Mouse (Mus musculus) forebrain, embryonic 15.5 days (tissue): ENCODE data around the gene Smim24. TPM values are rescaled to one million over a fixed set of nuclear protein-coding genes. Genes with fewer than 3 reads are reported as not detected.
A peak's percentile ranks its signal among the peaks of the same experiment; 100 is the strongest.

Experiments
- ATAC-seq: fragments of 200-750 bp; cut with Nextera tagmentation; replicated peaks from 2 replicates; pipeline ENCODE4 v1.8.0; 2017; ENCODE audit warnings: mild to moderate bottlenecking, moderate TSS enrichment, moderate library complexity
- H3K27ac ChIP-seq: fragments of 300-500 bp; sonication (generic); replicated peaks from 2 replicates; pipeline ENCODE4 v1.5.1; 2015; ENCODE audit warnings: mild to moderate bottlenecking, inconsistent platforms
- H3K27me3 ChIP-seq: fragments of 300-500 bp; sonication (generic); 2 replicates; pipeline ENCODE4 v1.6.1; 2015; ENCODE audit warnings: inconsistent platforms
- H3K36me3 ChIP-seq: fragments of 300-500 bp; sonication (generic); 2 replicates; pipeline ENCODE4 v1.6.1; 2015; ENCODE audit warnings: mild to moderate bottlenecking, inconsistent platforms
- H3K4me1 ChIP-seq: fragments of 300-500 bp; sonication (generic); 2 replicates; pipeline ENCODE4 v1.6.1; 2015; ENCODE audit warnings: inconsistent platforms
- H3K4me2 ChIP-seq: fragments of 300-500 bp; sonication (generic); replicated peaks from 2 replicates; pipeline ENCODE4 v1.6.1; 2015; ENCODE audit warnings: mild to moderate bottlenecking, inconsistent platforms
- H3K4me3 ChIP-seq: fragments of 300-500 bp; sonication (generic); 2 replicates; pipeline ENCODE4 v1.5.1; 2015; ENCODE audit warnings: mild to moderate bottlenecking, inconsistent platforms
- H3K9ac ChIP-seq: fragments of 300-500 bp; sonication (generic); replicated peaks from 2 replicates; pipeline ENCODE4 v1.6.1; 2015; ENCODE audit warnings: mild to moderate bottlenecking, inconsistent platforms
- H3K9me3 ChIP-seq: fragments of 300-500 bp; sonication (generic); 2 replicates; pipeline ENCODE4 v1.6.1; 2016; ENCODE audit warnings: inconsistent platforms
- WGBS: fragments of 180-500 bp; shearing (Covaris S2); methylation state at CpG from one replicate; pipeline ENCODE4 v1.1.7; 2015; ENCODE audit warnings: mixed read lengths; 5-methylcytosine and 5-hydroxymethylcytosine counted together
- polyA plus RNA-seq: library from polyadenylated mRNA; unstranded; fragments of >200 nt; fragmentation: Nextera tagmentation; extraction: Ambion mirVana; gene quantifications from 2 replicates; pipeline ENCODE4 v1.2.1, GENCODE M21; 2015

Gene Smim24
- polyA plus RNA-seq, 1 experiment from 2014 or later: 1.8 TPM

DNA sequence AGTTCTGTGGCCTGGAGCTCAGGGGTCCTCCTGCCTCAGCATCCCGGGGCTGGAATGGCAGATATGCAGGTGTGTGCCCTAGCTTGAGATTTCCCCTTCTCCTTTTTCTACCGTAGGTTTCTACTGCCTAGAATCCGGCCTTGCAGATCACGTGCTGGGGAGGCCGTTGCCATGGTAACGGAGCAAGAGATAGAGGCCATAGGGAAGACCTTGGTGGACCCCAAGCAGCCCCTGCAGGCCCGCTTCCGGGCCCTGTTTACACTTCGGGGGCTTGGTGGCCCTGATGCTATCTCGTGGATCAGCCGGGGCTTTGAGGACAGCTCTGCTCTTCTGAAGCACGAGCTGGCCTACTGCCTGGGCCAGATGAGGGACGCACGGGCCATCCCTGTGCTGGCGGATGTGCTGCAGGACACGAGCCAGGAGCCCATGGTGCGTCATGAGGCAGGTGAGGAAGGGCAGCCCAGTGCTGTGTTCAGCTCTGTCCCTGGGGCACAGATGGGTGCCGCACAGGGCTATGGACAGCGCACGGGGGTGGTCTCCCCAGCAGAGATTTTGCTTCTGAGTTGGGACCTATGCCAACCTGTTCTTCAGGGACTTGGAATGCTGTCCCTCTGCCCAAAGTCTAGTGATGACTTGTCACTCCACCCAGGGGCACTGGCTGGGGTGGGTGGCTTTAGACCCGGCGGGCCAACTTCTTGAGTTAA is 7.1 kb upstream of the Smim24 start:
- Histone ChIP-seq H3K27me3 (no peaks in the 10 kb centered on the region), H3K4me3 (peak overlapping the region; percentile 93), H3K36me3 (peaks cover 22% of the 10 kb centered on the region), H3K27ac (no peak overlapping the region), H3K9ac (no peak overlapping the region), H3K4me1 (peaks cover 18% of the 10 kb centered on the region), H3K9me3 (no peaks in the 10 kb centered on the region), H3K4me2 (peak overlapping the region; percentile 96)
- ATAC-seq: no peak
- 84% methylated on average over 22 of the region's 22 CpGs for WGBS

DNA sequence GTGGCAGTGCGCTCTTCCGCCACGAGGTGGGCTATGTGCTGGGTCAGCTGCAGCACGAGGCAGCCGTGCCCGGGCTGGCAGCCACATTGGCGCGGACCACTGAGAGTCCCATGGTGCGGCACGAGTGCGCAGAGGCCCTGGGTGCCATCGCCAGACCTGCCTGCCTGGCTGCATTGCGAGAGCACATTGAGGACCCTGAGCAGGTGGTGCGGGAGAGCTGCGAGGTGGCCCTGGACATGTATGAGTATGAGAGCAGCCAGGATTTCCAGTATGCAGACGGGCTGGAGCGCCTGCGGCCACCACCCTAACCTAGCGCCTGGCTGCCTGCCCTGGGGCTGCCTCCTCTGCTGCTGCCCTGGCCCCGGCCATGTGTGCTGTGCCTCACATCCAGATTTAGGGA is 5.1 kb upstream of the Smim24 start:
- peaks cover 22% of the 10 kb centered on the region for H3K36me3 ChIP-seq
- peaks cover 18% of the 10 kb centered on the region for H3K4me1 ChIP-seq
- H3K27ac ChIP-seq: no peak overlapping the region
- no peaks in the 10 kb centered on the region for H3K9me3 ChIP-seq
- no peaks in the 10 kb centered on the region for H3K27me3 ChIP-seq
- no peak overlapping the region for H3K4me2 ChIP-seq
- no peak for ATAC-seq
- H3K4me3 ChIP-seq: no peak overlapping the region
- WGBS: 95% methylated on average over 20 of the region's 20 CpGs
- no peak overlapping the region for H3K9ac ChIP-seq

DNA sequence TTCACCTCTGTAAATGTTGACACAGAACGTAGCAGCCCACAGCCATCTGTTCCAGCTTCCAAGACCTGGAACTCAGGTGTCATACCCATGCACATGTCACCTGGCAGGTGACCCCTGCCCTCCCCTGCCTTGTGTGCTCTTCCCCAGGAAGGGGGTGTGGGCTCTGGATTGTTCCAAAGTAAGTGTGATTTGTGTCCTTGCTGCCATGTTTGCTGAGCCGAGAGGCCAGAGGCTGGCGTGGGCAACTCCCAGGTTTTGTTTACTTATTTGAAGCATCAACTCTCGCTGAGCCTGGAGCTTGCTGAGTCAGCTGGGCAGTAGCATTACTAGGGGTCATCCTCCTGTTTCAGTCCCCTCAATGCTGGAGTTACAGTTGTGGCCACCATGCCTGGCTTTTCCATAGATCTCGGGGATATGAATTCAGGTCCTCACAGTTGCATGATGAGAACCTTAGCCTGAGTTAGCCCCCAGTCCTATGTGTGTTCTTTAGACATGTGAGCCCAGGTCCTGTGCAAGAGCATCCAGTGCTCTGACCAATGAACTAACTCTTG is 4.3 kb upstream of the Smim24 start, which contains the start of gene Gm48552:
Gm48552 (plus strand) TSS at position 501 of the 551 bp plus-strand sequence.
- ATAC-seq: no peak

DNA sequence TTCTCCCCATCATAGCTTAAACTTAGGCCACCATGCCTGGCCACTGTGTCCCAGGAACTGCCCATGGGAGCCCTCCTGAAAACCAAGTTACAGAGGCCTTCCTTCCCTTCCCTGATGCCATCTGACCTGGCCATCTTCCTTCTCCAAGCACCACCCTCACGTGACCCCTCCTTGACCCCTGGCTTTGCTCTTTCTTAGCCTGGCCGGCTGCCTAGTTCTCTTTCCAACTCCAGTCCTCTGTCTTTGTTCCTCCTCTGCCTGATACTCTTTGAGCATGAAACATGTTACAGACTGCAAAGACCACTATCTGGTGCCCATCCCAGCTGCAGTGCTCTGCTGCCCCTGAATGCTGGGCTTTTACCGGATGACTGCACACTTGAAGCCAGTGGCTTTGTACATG is 3.5 kb upstream of the Smim24 start:
- no peaks in the 10 kb centered on the region for H3K9me3 ChIP-seq
- peaks cover 22% of the 10 kb centered on the region for H3K36me3 ChIP-seq
- no peak for ATAC-seq
- H3K4me1 ChIP-seq: peaks cover 29% of the 10 kb centered on the region
- no peak overlapping the region for H3K4me2 ChIP-seq
- no peak overlapping the region for H3K27ac ChIP-seq
- H3K9ac ChIP-seq: no peak overlapping the region
- WGBS: 49% methylated on average over 3 of the region's 3 CpGs
- H3K27me3 ChIP-seq: no peaks in the 10 kb centered on the region
- H3K4me3 ChIP-seq: no peak overlapping the region

More for the DNA sequence above, 4.3 kb upstream of the Smim24 start, which contains the start of gene Gm48552:
- Histone ChIP-seq H3K9me3 (no peaks in the 10 kb centered on the region), H3K27me3 (no peaks in the 10 kb centered on the region), H3K36me3 (peaks cover 22% of the 10 kb centered on the region), H3K4me3 (no peak within 1 kb of the TSS), H3K4me2 (no peak within 1 kb of the TSS), H3K4me1 (peaks cover 25% of the 10 kb centered on the region), H3K9ac (no peak within 1 kb of the TSS), H3K27ac (no peak within 1 kb of the TSS)
- WGBS: 88% methylated on average over 5 of the region's 5 CpGs

DNA sequence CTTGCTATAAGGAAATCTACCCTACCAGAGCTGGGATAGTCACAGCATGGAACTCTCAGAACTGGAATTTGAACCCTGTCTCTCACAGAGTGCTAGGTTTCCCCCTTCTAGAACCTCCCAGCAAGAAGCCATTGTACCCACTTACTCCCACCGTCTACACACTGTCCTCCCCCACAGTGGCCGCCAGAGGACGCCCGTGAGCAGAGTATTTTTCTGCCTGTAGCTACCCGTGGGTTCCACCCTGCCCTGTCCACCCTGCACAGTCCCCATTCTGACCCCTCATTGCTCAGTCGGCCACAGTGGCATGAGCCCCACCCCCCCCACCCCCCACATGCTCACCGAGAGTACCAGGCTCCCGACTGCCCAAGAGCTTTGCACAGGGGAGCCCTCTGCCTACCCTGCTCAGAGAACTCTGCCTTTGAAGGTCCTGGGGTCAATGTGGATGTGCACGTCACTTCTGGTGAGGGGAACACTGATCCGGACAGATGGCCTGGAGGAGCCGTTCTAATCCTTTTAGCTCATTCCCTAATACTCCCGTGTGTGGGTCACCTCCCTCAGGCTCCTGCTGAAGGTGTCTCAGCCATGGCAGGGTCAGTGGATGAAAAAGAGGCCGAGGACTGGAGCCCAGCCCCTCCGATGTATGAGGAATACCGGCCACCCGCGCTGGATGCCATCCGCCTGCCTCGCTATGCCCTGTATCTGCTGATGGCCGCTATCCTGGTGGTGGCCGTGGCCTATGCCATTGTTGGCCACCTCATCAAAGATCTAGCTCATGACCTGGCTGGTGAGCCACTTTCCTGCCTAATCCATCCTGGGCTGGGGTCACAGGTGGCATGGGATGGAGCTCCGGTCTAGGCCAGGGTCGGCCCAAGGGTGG is 2.8 kb upstream of the Smim24 start:
- WGBS: 63% methylated on average over 23 of the region's 23 CpGs
- Histone ChIP-seq H3K9me3 (no peaks in the 10 kb centered on the region), H3K27ac (no peak overlapping the region), H3K4me2 (no peak overlapping the region), H3K4me1 (peaks cover 25% of the 10 kb centered on the region), H3K36me3 (peaks cover 22% of the 10 kb centered on the region), H3K4me3 (no peak overlapping the region), H3K9ac (no peak overlapping the region), H3K27me3 (no peaks in the 10 kb centered on the region)
- peak; percentile 53; the same call in 1 of the 2 replicates for ATAC-seq

DNA sequence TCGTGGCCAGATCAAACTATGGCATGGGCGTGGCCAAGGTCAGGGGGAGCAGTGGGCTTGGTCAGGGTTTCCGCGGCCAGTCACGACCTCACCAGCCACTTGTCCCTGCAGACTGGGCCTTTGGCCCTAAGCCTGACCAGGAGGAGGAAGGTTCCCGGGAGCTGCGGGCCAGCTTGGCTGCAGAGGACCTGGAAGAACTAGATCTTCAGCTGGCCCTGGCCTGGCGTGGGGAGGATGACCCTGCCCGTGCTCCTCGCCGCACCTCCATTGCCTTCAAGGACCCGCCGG is 2.2 kb upstream of the Smim24 start:
- Histone ChIP-seq H3K4me2 (no peak overlapping the region), H3K36me3 (peaks cover 22% of the 10 kb centered on the region), H3K27me3 (no peaks in the 10 kb centered on the region), H3K27ac (no peak overlapping the region), H3K4me3 (no peak overlapping the region), H3K9ac (no peak overlapping the region), H3K4me1 (peaks cover 19% of the 10 kb centered on the region), H3K9me3 (no peaks in the 10 kb centered on the region)
- ATAC-seq: no peak
- 88% methylated on average over 13 of the region's 13 CpGs for WGBS

DNA sequence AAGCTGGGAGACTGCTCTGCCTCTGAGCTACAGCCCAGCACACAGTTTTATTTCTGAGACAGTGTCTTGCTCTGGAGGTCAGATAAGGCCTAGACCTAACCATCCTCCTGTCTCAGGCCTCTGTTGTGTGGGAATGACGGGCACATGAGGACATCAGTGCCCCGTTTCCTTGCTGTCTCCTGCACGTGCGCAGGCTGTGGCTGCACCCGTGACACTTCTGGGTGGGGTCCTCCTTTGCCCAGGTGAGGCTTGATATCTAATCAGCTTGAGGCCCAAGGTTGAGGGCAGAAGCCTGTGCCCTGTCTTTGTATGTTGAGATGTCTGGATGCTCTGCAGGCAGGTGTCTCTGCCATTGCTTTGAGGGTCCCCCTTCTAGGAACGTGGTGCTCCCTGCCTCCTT is 581 bp upstream of the Smim24 start:
- H3K27me3 ChIP-seq: no peaks in the 10 kb centered on the region
- no peak for ATAC-seq
- H3K4me1 ChIP-seq: peaks cover 21% of the 10 kb centered on the region
- H3K9ac ChIP-seq: no peak overlapping the region
- peaks cover 13% of the 10 kb centered on the region for H3K36me3 ChIP-seq
- WGBS: 84% methylated on average over 6 of the region's 6 CpGs
- H3K9me3 ChIP-seq: no peaks in the 10 kb centered on the region
- no peak overlapping the region for H3K4me2 ChIP-seq
- no peak overlapping the region for H3K27ac ChIP-seq
- H3K4me3 ChIP-seq: no peak overlapping the region

DNA sequence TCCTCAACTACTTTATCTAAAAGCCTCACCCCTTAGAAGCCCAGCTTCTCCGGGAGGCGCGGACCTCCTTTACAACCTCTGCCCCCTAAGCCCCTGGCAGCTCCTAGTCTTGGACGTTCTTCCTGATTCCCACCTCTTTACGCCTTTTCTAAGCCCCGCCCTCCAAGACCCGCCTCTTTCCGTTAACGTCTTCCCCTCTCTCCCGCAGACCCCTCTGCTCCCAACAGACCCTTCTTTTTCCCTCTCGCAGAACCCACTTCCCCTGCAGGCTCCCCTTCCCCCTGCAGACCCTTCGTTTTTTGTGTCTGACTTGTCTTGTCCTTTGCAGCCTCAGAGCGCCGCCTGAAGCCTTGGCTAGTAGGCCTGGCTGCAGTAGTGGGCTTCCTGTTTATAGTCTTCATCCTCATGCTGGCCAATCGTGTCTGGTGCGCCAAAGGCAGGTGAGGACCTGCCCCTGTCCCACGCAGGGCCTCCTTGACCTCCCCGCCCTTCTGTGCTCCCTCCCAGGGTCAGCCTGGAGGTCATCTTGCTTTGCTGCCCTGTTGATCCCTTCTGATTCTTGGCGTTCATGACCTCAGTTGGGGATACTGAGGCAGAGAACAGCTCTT is 709 bp downstream of the Smim24 start:
- no peaks in the 10 kb centered on the region for H3K9me3 ChIP-seq

DNA sequence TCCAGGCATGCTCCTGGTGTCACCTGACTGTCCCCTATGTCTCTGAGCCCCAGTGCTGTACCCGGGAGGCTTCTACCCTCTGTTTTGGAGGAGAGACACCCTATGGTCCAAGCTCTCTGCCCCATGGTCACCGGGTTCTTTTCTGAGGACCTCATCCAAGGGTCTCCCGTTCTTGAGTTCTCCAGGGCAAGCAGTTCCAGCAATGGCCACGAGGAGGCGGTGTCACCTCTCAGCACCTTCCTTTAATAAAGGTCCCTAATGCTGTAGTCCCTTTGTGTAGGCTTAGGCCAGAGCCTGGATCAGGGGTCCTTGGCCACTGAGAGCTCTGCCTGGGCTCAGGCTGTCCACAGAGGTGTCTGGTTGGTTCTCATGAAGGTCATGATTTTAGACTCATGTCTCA is 2.3 kb downstream of the Smim24 start:
- Histone ChIP-seq H3K9me3 (no peaks in the 10 kb centered on the region), H3K36me3 (0 out of 2 replicates have a peak, but pooled peaks cover 2% of the 10 kb centered on the region), H3K4me1 (peaks cover 26% of the 10 kb centered on the region), H3K27ac (0 out of 2 replicates have a peak overlapping the region, but pooled peaks have one; percentile 17), H3K27me3 (no peaks in the 10 kb centered on the region), H3K4me2 (no peak overlapping the region), H3K4me3 (no peak overlapping the region), H3K9ac (no peak overlapping the region)
- ATAC-seq: no peak
- WGBS: 16% methylated on average over 5 of the region's 5 CpGs

More for the DNA sequence above, 709 bp downstream of the Smim24 start:
- Histone ChIP-seq H3K9ac (peak overlapping the region; percentile 37), H3K4me3 (peak overlapping the region; percentile 20), H3K36me3 (no peaks in the 10 kb centered on the region), H3K4me2 (peak overlapping the region; percentile 36), H3K27ac (no peak overlapping the region), H3K27me3 (no peaks in the 10 kb centered on the region), H3K4me1 (peaks cover 21% of the 10 kb centered on the region)
- 8% methylated on average over 19 of the region's 19 CpGs for WGBS
- no peak for ATAC-seq

DNA sequence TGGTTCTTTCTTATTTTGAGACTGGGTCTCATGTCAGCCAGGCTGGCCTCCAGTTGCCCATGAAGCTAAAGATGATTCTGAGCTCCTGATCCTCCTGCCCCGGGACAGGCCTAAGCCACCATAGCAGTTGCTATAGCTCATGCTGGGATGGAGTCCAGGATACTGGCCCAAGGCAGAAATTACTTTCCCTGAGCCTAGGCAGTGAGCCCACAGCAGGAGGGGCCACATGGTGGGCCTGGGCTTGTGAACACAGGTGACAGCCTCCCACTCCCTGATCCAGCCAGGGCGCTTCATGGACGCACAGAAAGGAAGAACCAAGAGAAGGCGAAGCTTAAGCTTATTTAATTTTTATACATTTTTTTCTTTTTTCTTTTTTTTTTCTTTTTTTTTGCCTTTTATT is 3.0 kb downstream of the Smim24 start:
- WGBS: 78% methylated on average over 4 of the region's 4 CpGs
- no peak for ATAC-seq
- H3K9me3 ChIP-seq: no peaks in the 10 kb centered on the region
- H3K27me3 ChIP-seq: no peaks in the 10 kb centered on the region
- H3K27ac ChIP-seq: 0 out of 2 replicates have a peak overlapping the region, but pooled peaks have one; percentile 14
- peaks cover 7% of the 10 kb centered on the region; the same call in 1 of the 2 replicates for H3K36me3 ChIP-seq
- H3K4me1 ChIP-seq: peaks cover 33% of the 10 kb centered on the region
- no peak overlapping the region for H3K4me3 ChIP-seq
- H3K4me2 ChIP-seq: no peak overlapping the region
- 0 out of 2 replicates have a peak overlapping the region, but pooled peaks have one; percentile 21 for H3K9ac ChIP-seq

DNA sequence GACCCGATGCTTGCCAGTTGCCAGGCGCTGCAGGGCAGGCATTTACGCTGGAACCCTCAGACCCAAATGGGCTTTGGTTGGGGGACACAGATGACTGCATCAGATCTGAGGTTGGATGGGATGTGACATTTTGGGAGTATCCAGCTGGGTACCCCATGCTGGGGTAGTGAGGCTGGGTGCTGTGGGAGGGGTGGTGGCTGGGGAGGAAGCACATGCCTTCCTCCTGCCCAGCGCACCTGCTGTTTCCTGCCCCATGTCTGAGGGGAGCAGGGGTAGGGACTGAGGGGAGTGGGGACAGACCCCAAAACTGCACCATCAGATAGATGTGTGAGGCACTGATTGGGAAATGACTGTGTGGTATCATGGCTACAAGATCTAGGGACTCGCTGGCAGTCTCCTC is 3.9 kb downstream of the Smim24 start:
- no peak for ATAC-seq
- no peak overlapping the region for H3K4me2 ChIP-seq
- H3K9me3 ChIP-seq: no peaks in the 10 kb centered on the region
- H3K27me3 ChIP-seq: no peaks in the 10 kb centered on the region
- H3K4me1 ChIP-seq: peaks cover 42% of the 10 kb centered on the region
- peaks cover 7% of the 10 kb centered on the region; the same call in 1 of the 2 replicates for H3K36me3 ChIP-seq
- WGBS: 67% methylated on average over 5 of the region's 5 CpGs
- peak overlapping the region; percentile 21; the same call in 1 of the 2 replicates for H3K9ac ChIP-seq
- H3K4me3 ChIP-seq: no peak overlapping the region
- no peak overlapping the region; the same call in 1 of the 2 replicates for H3K27ac ChIP-seq
